Mouse (Mus musculus): ENCODE measurements around the gene A930018P22Rik. TPM values are rescaled to one million over a fixed set of nuclear protein-coding genes. Genes with fewer than 3 reads are reported as not detected.

Gene A930018P22Rik
- total RNA-seq, 2 experiments from 2014 or later, result not detected

GRCm38 (mm10) chr2:104147910-104148561 lies 25.5 kb downstream of the A930018P22Rik start:
- intact Hi-C loops (cut with DNase I), result no loop called here
- DNase-seq (ENCODE audit: low spot score in 2 of 2), result no peak

- intact Hi-C loops (cut with DNase I), result no loop called here
- DNase-seq (ENCODE audit: low spot score in 2 of 2), result no peak
Observed at GRCm38 (mm10) chr2:104150608-104151397, 28.2 kb downstream of the A930018P22Rik start.

GRCm38 (mm10) chr2:104153345-104153744 lies 30.8 kb downstream of the A930018P22Rik start:
- intact Hi-C loops (cut with DNase I), result no loop called here
- no peak for DNase-seq (ENCODE audit: low spot score in 2 of 2)

- no peak for DNase-seq (ENCODE audit: low spot score in 2 of 2)
- intact Hi-C loops (cut with DNase I), result no loop called here
Observed at GRCm38 (mm10) chr2:104153876-104154275, 31.3 kb downstream of the A930018P22Rik start.

- DNase-seq (ENCODE audit: low spot score in 2 of 2), result no peak
- intact Hi-C loops (cut with DNase I), result no loop called here
Observed at GRCm38 (mm10) chr2:104157831-104158230, 35.3 kb downstream of the A930018P22Rik start.

GRCm38 (mm10) chr2:104163418-104163817 lies 40.8 kb downstream of the A930018P22Rik start:
- intact Hi-C loops (cut with DNase I), result no loop called here

GRCm38 (mm10) chr2:104163978-104164487 lies 41.5 kb downstream of the A930018P22Rik start:
- intact Hi-C loops (cut with DNase I), result no loop called here
- no peak for DNase-seq (ENCODE audit: low spot score in 2 of 2)

More at GRCm38 (mm10) chr2:104163418-104163817, 40.8 kb downstream of the A930018P22Rik start:
- no peak for DNase-seq (ENCODE audit: low spot score in 2 of 2)

- no peak for DNase-seq (ENCODE audit: low spot score in 2 of 2)
- intact Hi-C loops (cut with DNase I), result no loop called here
Observed at GRCm38 (mm10) chr2:104165631-104166030, 43.1 kb downstream of the A930018P22Rik start.

- DNase-seq (ENCODE audit: low spot score in 2 of 2), result no peak
- intact Hi-C loops (cut with DNase I), result no loop called here
Observed at GRCm38 (mm10) chr2:104167765-104168164, 45.2 kb downstream of the A930018P22Rik start.

- intact Hi-C loops (cut with DNase I), result no loop called here
- DNase-seq (ENCODE audit: low spot score in 2 of 2), result no peak
Observed at GRCm38 (mm10) chr2:104168186-104168896, 45.8 kb downstream of the A930018P22Rik start.

- intact Hi-C loops (cut with DNase I), result loop anchor here (10.0 kb wide), 1 partner anchor 152 kb away; no protein-coding TSS in a partner anchor
- peak in 1 of 2 experiments; percentile 79 for DNase-seq (ENCODE audit: low spot score in 2 of 2)
Observed at GRCm38 (mm10) chr2:104172695-104173348, 50.3 kb downstream of the A930018P22Rik start.

GRCm38 (mm10) chr2:104173431-104173830 lies 50.9 kb downstream of the A930018P22Rik start:
- intact Hi-C loops (cut with DNase I), result loop anchor here (10.0 kb wide), 1 partner anchor 151 kb away; no protein-coding TSS in a partner anchor
- DNase-seq (ENCODE audit: low spot score in 2 of 2), result no peak

Other genes starting within 250 kb of the A930018P22Rik start
- 10 to 100 TPM; 16.7 to 22.7 TPM for gene Lmo2, start 164.8 kb upstream of the A930018P22Rik start, total RNA-seq (2021)
- gene Fbxo3, start 95.0 kb upstream of the A930018P22Rik start, total RNA-seq (2021), result 10 to 100 TPM; 59.9 to 60.0 TPM
- not detected for gene 4931422A03Rik, start 94.4 kb upstream of the A930018P22Rik start, total RNA-seq (2021)
- under 1 TPM in 1 of 2 experiments, not detected in 1; 0.34 TPM for gene Gm10912, start 56.9 kb upstream of the A930018P22Rik start, total RNA-seq (2021)
- not detected for gene Gm10799, start 54.2 kb upstream of the A930018P22Rik start, total RNA-seq (2021)
- under 1 TPM in 1 of 2 experiments, not detected in 1; 0.78 TPM for gene Cd59b, start 52.9 kb upstream of the A930018P22Rik start, total RNA-seq (2021)
- gene Cd59a, start 27.0 kb upstream of the A930018P22Rik start, total RNA-seq (2021), result 1 to 10 TPM; 3.6 to 4.3 TPM